12 mouse cellular contexts compared by ENCODE assay signal in the genomic region with DNA sequence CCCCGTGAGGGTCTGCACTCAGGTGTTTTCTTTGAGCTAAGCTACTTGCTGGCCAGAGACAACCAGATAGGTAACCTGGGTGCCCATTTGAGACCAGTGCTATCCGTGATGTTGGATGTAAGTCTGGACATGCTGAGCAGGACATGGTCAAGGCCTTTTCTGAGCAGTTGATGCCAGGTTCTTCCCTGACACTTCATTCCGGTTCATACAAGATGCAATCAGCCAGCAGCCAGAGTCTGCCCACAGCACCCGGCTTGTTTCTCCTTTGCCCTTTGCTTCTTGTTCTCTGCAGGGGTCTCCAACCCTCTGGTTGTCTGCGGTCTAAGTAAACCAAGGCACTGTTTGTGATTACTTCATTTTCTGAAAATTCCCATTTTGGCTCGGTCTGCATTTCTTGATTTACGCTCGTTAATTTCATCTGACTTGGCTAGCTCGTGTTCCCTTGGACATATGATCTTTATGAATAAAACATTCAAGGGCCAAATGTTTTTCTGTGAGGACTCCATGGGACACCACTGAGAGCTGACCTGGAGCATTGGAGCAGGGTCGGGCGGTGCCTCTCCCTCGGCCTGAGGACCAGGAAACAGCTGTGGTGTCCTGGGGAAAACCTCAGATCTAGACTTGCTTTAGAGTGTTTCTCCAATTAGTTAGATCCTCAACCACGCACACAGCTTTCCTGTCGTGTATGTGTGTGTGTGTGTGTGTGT.
DNase-seq lines count a peak whose midpoint lies in the region; ATAC-seq and TF ChIP-seq lines count a peak whose summit lies in the region.
"Had no signal": no experiment of that assay in that cellular context is flagged by ENCODE, and none has a peak within 500 bp of the region (broad histone marks: within the 10 kb centered on the region; RNA-seq: fewer than 3 reads in every experiment).

No protein-coding gene starts in this region.

- no peak for TF ChIP-seq CTCF in lung, embryonic 14.5 days (IDR thresholded peaks at IDR 0.05; ENCODE audit: low read depth)

- no peak overlapping the region for H3K9ac ChIP-seq in lung, embryonic 14.5 days
- H3K9ac ChIP-seq in hindbrain, embryonic 14.5 days, result no peak overlapping the region
- H3K9ac ChIP-seq in stomach, embryonic 14.5 days (replicated peaks; ENCODE audit: low read depth, low read length), result no peak overlapping the region
- no peak overlapping the region for H3K9ac ChIP-seq in midbrain, embryonic 13.5 days (replicated peaks)
- H3K9ac ChIP-seq: liver, embryonic 13.5 days had no signal

- DNase-seq in cerebellum, postnatal 10 days, result peak; percentile 50 to 54
- DNase-seq in cerebellum, adult 11 months, result no peak
- DNase-seq in lung, embryonic 14.5 days, result peak; percentile 34
- DNase-seq in lung, postnatal 25 days (ENCODE audit: low spot score), result no peak
- DNase-seq in hindbrain, embryonic 14.5 days (ENCODE audit: low spot score), result no peak
- no peak for DNase-seq in kidney, adult 8-10 months
- DNase-seq: kidney, adult 9 months; liver, embryonic 13.5 days had no signal

- H3K9me3 ChIP-seq in lung, embryonic 14.5 days (ENCODE audit: low read depth, low read length), result no peaks in the 10 kb centered on the region
- H3K9me3 ChIP-seq in hindbrain, embryonic 14.5 days (ENCODE audit: control insufficient read depth, low read length), result no peaks in the 10 kb centered on the region
- H3K9me3 ChIP-seq in stomach, embryonic 14.5 days (ENCODE audit: control insufficient read depth, low read depth, low read length), result no peaks in the 10 kb centered on the region
- H3K9me3 ChIP-seq in midbrain, embryonic 13.5 days, result no peaks in the 10 kb centered on the region
- H3K9me3 ChIP-seq: heart, embryonic 10.5 days; liver, embryonic 13.5 days had no signal

- H3K4me3 ChIP-seq in lung, embryonic 14.5 days (ENCODE audit: low read depth, low read length), result no peak overlapping the region
- H3K4me3 ChIP-seq in hindbrain, embryonic 14.5 days (replicated peaks; ENCODE audit: low read length), result no peak overlapping the region
- no peak overlapping the region for H3K4me3 ChIP-seq in stomach, embryonic 14.5 days (ENCODE audit: low read depth, low read length)
- no peak overlapping the region for H3K4me3 ChIP-seq in midbrain, embryonic 13.5 days (replicated peaks)
- H3K4me3 ChIP-seq: heart, embryonic 10.5 days; liver, embryonic 13.5 days had no signal

- H3K4me2 ChIP-seq in lung, embryonic 14.5 days, result no peak overlapping the region
- no peak overlapping the region for H3K4me2 ChIP-seq in hindbrain, embryonic 14.5 days (replicated peaks)
- H3K4me2 ChIP-seq in stomach, embryonic 14.5 days (replicated peaks; ENCODE audit: low read depth, low read length), result no peak overlapping the region
- H3K4me2 ChIP-seq in midbrain, embryonic 13.5 days (replicated peaks), result no peak overlapping the region
- H3K4me2 ChIP-seq: liver, embryonic 13.5 days had no signal

- 57% methylated on average over 14 of the region's 14 CpGs for WGBS in lung, embryonic 14.5 days
- WGBS in hindbrain, embryonic 14.5 days, result 54% methylated on average over 14 of the region's 14 CpGs
- WGBS in stomach, embryonic 14.5 days, result 65% methylated on average over 14 of the region's 14 CpGs
- 62% methylated on average over 14 of the region's 14 CpGs for WGBS in midbrain, embryonic 13.5 days

- ATAC-seq in lung, embryonic 14.5 days (ENCODE audit: insufficient read depth), result no peak
- ATAC-seq in hindbrain, embryonic 14.5 days (ENCODE audit: low FRiP score), result no peak
- no peak for ATAC-seq in stomach, embryonic 14.5 days (ENCODE audit: insufficient number of reproducible peaks, insufficient read depth, low FRiP score, low read depth)
- no peak for ATAC-seq in midbrain, embryonic 13.5 days

- H3K27ac ChIP-seq in lung, embryonic 14.5 days (ENCODE audit: low read depth), result peak overlapping the region; percentile 75; the same call in 1 of the 2 replicates
- peak overlapping the region; percentile 32; the same call in 1 of the 2 replicates for H3K27ac ChIP-seq in hindbrain, embryonic 14.5 days
- H3K27ac ChIP-seq in stomach, embryonic 14.5 days (ENCODE audit: low read length), result peak overlapping the region; percentile 70; the same call in 1 of the 2 replicates
- H3K27ac ChIP-seq in midbrain, embryonic 13.5 days, result no peak overlapping the region
- H3K27ac ChIP-seq: heart, embryonic 10.5 days; liver, embryonic 13.5 days had no signal

- no peaks in the 10 kb centered on the region for H3K27me3 ChIP-seq in lung, embryonic 14.5 days (ENCODE audit: insufficient read depth, low read length)
- no peaks in the 10 kb centered on the region for H3K27me3 ChIP-seq in hindbrain, embryonic 14.5 days (ENCODE audit: control insufficient read depth, insufficient read depth, low read length)
- no peaks in the 10 kb centered on the region for H3K27me3 ChIP-seq in stomach, embryonic 14.5 days (ENCODE audit: control insufficient read depth, insufficient read depth, low read length)
- no peaks in the 10 kb centered on the region for H3K27me3 ChIP-seq in midbrain, embryonic 13.5 days
- H3K27me3 ChIP-seq: liver, embryonic 13.5 days had no signal

- H3K4me1 ChIP-seq in lung, embryonic 14.5 days (ENCODE audit: insufficient read depth), result peaks cover 47% of the 10 kb centered on the region
- H3K4me1 ChIP-seq in hindbrain, embryonic 14.5 days (replicated peaks; ENCODE audit: control insufficient read depth, insufficient read depth, low read length), result peaks cover 15% of the 10 kb centered on the region
- peaks cover 30% of the 10 kb centered on the region for H3K4me1 ChIP-seq in stomach, embryonic 14.5 days (ENCODE audit: control insufficient read depth, insufficient read depth, low read length)
- H3K4me1 ChIP-seq in midbrain, embryonic 13.5 days (replicated peaks), result peaks cover 29% of the 10 kb centered on the region

- H3K36me3 ChIP-seq in lung, embryonic 14.5 days (ENCODE audit: insufficient read depth), result no peaks in the 10 kb centered on the region
- no peaks in the 10 kb centered on the region for H3K36me3 ChIP-seq in hindbrain, embryonic 14.5 days (replicated peaks; ENCODE audit: control insufficient read depth, insufficient read depth)
- H3K36me3 ChIP-seq in stomach, embryonic 14.5 days (ENCODE audit: control insufficient read depth, insufficient read depth, low read length), result no peaks in the 10 kb centered on the region
- no peaks in the 10 kb centered on the region for H3K36me3 ChIP-seq in midbrain, embryonic 13.5 days
- H3K36me3 ChIP-seq: G1E; heart, embryonic 10.5 days; liver, embryonic 13.5 days had no signal

Comparison
In these comparisons a context has a peak if more than half of its experiments do, and no peak if none do; other contexts are left out.
1. DNase-seq: peak in cerebellum, postnatal 10 days (2 of 2) and lung, embryonic 14.5 days (single experiment); none in cerebellum, adult 11 months (single experiment), lung, postnatal 25 days (single experiment), hindbrain, embryonic 14.5 days (single experiment) and kidney, adult 8-10 months (0 of 2).